Mouse (Mus musculus) ovary, postnatal 14 days (tissue): ENCODE results near the gene Plppr1.
A peak's percentile ranks its signal among the peaks of the same experiment; 100 is the strongest.

ENCODE experiments used
- DNase-seq: peaks from one replicate; pipeline ENCODE4 v3.0.0; 2022; ENCODE audit warnings: low spot score

Gene Plppr1

GRCm38 (mm10) chr4:49059021-49059401 is at the start of gene Plppr1:
Plppr1 (plus strand) TSS chr4:49059273.
- DNase-seq, result peak; percentile 6

GRCm38 (mm10) chr4:49016701-49017100 is 42.4 kb upstream of the Plppr1 start:
- DNase-seq, result no peak

GRCm38 (mm10) chr4:49023221-49023620 is 35.9 kb upstream of the Plppr1 start:
- DNase-seq, result no peak

- DNase-seq, result no peak
Observed at GRCm38 (mm10) chr4:49038311-49038710, 20.8 kb upstream of the Plppr1 start.

GRCm38 (mm10) chr4:49039854-49040253 is 19.2 kb upstream of the Plppr1 start:
- no peak for DNase-seq

GRCm38 (mm10) chr4:49041655-49042054 is 17.4 kb upstream of the Plppr1 start:
- DNase-seq, result no peak

- no peak for DNase-seq
Observed at GRCm38 (mm10) chr4:49050628-49051027, 8.4 kb upstream of the Plppr1 start.

- no peak for DNase-seq
Observed at GRCm38 (mm10) chr4:49057916-49058315, 1.2 kb upstream of the Plppr1 start.

- no peak for DNase-seq
Observed at GRCm38 (mm10) chr4:49058557-49058956, 516 bp upstream of the Plppr1 start.

- DNase-seq, result peak; percentile 11
Observed at GRCm38 (mm10) chr4:49059402-49060381, 619 bp downstream of the Plppr1 start.

GRCm38 (mm10) chr4:49069471-49069870 is 10.4 kb downstream of the Plppr1 start:
- DNase-seq, result no peak

- DNase-seq, result peak; percentile 58
Observed at GRCm38 (mm10) chr4:49072886-49073285, 13.8 kb downstream of the Plppr1 start.

- DNase-seq, result no peak
Observed at GRCm38 (mm10) chr4:49075881-49076280, 16.8 kb downstream of the Plppr1 start.

- DNase-seq, result no peak
Observed at GRCm38 (mm10) chr4:49079399-49079798, 20.3 kb downstream of the Plppr1 start.

GRCm38 (mm10) chr4:49088205-49088604 is 29.1 kb downstream of the Plppr1 start:
- DNase-seq, result no peak

GRCm38 (mm10) chr4:49090461-49090860 is 31.4 kb downstream of the Plppr1 start:
- DNase-seq, result no peak

- no peak for DNase-seq
Observed at GRCm38 (mm10) chr4:49099448-49099847, 40.4 kb downstream of the Plppr1 start.

- DNase-seq, result no peak
Observed at GRCm38 (mm10) chr4:49101934-49102768, 43.1 kb downstream of the Plppr1 start.

- no peak for DNase-seq
Observed at GRCm38 (mm10) chr4:49102769-49103193, 43.7 kb downstream of the Plppr1 start.

GRCm38 (mm10) chr4:49104860-49105259 is 45.8 kb downstream of the Plppr1 start:
- DNase-seq, result no peak

GRCm38 (mm10) chr4:49107895-49108294 is 48.8 kb downstream of the Plppr1 start:
- DNase-seq, result no peak

GRCm38 (mm10) chr4:49108371-49108770 is 49.3 kb downstream of the Plppr1 start:
- no peak for DNase-seq

- no peak for DNase-seq
Observed at GRCm38 (mm10) chr4:49109989-49110388, 50.9 kb downstream of the Plppr1 start.
